Mouse (Mus musculus): ENCODE results near the gene Ptges3l.
"Not testable (repeated sequence)": the region's sequence is repeated elsewhere in the genome, so short reads cannot be mapped to it uniquely, and the experiment has no call there.

Gene Ptges3l

GRCm38 (mm10) chr11:101455627-101456026 lies 30.5 kb upstream of the Ptges3l start:
- DNase-seq = no peak

DNA sequence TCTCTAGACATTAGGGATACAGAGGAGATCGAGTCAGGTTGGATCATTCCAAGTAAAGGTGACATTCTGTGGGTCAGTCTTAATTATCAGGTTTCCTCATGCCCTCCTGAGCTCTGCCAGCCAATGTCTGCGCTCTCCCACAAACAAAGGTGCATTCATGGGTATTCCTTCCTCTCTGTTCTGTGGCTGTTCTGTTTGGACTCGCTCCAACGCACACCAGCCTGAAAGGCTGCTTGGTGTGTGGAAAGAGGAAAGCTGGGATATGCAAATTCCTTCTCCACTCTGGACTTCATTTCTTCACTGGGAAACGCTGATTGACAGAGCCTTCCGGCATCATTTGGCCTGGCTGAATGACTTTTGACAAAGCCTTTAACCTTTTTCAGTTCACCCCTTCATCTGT lies 29.6 kb upstream of the Ptges3l start:
- DNase-seq = no peak

DNA sequence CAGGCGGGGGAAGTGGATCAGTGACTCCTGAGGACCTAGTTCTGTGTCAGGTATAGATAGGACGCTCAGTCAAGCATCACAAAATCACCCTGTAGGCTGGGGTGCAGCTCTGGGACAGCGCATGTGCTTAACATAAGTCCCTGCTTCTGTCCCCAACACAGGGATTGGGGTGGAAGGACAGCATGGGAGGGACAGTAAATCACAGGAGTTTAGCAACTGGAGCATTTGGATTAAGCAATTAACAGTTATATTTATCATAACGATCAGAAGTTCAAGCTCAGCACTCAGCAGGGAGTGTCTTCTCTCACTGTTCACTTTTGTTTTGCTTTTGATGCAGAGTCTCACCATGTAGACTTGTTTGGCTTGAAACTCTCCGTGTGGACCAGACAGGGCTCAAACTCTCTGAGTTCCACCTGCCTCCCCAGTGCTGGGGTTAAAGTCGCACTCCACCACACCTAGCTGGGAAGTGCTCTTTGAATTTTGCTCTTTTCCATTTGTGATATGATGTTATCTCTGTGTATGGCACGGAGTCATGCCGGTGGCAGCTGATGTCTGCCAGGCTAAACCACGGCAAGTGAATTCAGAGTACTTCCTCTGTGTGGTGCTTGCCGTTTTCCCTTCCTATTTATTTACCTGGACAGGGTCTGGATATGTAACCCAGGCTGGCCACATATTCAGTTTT lies 27.1 kb upstream of the Ptges3l start:
- DNase-seq = no peak

DNA sequence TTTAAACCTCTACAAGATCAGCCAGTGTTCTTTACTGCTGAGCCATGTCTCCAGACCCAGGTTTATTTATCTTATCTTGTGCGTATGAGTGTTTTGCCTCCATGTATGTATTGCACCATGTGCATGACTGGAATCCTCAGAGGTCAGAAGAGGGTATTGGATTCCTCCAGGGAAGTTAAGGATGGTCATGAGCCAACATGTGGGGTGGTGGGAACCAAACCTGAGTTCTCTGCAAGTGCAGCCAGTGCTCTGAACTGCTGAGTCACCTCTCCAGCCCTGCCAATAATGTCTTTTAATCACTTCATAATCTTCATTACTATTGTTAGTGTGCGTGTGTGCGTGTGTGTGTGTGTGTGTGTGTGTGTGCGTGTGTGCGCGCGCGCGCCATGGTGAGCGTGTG lies 26.4 kb upstream of the Ptges3l start:
- DNase-seq = no peak

DNA sequence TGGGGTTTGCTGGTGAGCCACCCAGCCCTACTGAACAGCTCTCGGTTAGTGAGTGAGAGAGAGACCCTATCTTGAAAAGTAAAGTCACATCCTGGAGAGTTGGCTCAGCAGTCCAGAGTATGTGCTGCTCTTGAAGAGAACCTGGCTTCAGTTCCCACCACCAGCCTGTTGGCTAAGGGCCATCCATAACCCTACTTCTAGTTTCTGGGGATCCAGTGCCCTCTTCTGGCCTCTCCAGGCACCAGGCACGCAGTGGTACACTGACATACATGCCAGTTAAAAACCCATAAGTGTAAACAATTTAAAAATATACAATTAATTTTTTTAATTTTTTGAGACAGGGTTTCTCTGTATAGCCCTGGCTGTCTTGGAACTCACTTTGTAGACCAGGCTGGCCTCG lies 25.3 kb upstream of the Ptges3l start:
- DNase-seq = no peak

DNA sequence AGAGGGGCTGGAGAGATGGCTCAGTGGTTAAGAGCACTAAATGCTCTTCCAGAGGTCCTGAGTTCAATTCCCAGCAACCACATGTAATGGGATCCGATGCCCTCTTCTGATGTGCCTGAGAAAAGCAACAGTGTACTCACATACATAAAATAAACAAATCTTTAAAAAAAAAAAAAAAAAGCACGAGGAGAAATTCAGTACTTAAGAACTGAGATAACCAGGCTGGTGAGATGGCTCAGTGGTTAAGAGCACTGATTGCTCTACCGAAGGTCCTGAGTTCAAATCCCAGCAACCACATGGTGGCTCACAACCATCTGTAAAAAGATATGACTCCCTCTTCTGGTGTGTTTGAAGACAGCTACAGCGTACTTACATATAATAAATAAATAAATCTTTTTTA lies 24.5 kb upstream of the Ptges3l start:
- not testable (repeated sequence) for DNase-seq

DNA sequence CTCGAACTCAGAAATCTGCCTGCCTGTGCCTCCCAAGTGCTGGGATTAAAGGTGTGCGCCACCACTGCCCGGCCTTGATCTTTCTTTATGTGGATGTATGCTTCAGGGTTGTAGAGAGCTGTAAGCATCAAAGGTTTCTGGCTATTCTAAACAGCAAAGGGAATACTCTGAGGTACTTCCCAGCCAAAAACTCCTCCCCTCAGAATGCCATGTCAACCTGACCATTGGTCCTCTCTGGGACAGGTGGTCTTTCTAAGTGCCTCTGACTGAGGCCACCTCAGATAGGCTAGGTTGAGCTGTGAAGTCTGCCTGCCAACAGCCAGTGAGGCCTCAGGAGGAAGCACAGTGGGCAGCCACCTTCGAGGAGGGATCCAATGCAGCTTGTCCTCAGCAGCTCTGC lies 23.8 kb upstream of the Ptges3l start:
- no peak for DNase-seq

DNA sequence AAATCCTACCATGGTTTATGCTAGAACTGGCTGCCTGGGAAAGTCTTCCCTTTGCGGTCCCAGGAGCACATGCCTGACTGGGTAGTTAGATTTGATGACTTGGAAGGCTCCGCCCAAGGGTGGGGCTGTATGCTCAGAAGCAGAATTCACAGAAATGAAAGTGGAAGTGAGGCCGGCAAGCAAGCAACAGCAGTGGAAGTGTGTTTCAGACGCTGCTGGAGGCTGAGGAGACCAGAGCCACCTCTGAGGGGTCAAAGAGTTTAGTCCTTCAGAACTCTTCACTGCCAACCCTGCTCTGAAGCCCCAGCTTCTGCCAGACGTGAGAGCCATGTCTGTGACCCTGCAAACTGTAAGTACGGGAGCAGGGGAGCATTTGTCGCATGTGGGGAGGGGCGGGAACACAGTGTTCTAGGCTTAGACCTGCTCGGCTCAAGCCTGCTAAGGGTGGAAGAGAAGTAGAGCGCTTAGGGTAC lies 23.2 kb upstream of the Ptges3l start, which contains the start of gene Ifi35:
TSS of gene Ifi35 (plus strand) at position 134 of the 473 bp plus-strand sequence.
- peak; percentile 84 for DNase-seq

DNA sequence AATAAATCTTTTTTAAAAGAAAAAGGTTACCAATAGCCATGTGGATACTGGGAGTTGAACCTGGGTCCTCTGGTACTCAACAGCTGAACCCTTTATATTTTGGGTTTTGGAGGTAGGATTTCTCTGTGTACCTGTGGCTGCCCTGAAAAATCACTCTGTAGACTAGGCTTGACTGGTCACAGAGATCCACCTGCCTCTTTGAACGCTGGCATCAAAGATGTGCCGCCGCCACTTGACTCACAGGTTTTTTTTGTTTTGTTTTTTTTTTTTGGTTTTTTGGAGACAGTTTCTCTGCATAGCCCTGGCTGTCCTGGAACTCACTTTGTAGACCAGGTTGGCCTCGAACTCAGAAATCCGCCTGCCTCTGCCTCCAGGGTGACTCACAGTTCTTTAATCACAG lies 22.7 kb upstream of the Ptges3l start:
- no peak for DNase-seq

- DNase-seq = not testable (repeated sequence)
Observed at GRCm38 (mm10) chr11:101446860-101447259, 21.7 kb upstream of the Ptges3l start.

- DNase-seq = no peak
Observed at GRCm38 (mm10) chr11:101446319-101446718, 21.2 kb upstream of the Ptges3l start.

- no peak for DNase-seq
Observed at GRCm38 (mm10) chr11:101442760-101443159, 17.6 kb upstream of the Ptges3l start.

DNA sequence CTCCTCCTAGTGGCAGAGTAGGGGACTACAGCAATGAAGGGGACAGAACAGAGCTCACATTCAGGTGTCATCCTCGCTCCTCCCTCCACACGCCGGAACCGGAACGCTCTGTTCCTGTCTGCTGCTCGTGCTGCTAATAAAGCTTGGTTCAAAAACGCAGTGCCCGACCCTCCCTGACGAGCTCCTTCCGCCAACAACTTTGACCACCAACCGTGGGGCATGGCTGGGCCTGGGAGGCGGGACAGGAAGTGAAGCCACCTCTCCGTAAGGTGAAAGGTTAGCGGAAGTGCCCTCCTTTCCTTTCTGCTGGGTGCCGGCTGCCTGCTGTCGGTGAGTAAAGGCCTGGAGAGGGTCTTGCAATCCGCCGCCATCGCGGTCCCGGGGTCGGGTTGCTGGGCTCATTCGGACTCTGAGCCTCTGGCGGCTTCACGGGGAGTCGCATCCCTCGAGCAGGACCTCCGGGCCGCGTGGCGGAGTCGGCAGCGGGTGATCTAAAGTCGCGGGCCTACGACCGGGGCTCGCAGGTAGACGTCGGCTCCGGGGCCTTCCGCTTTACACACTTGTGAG lies 17.1 kb upstream of the Ptges3l start, which contains the start of gene Rpl27:
TSS of gene Rpl27 (plus strand) at position 172 of the 567 bp plus-strand sequence.
- DNase-seq = peak; percentile 98

- DNase-seq = not testable (repeated sequence)
Observed at GRCm38 (mm10) chr11:101441450-101442126, 16.5 kb upstream of the Ptges3l start.

DNA sequence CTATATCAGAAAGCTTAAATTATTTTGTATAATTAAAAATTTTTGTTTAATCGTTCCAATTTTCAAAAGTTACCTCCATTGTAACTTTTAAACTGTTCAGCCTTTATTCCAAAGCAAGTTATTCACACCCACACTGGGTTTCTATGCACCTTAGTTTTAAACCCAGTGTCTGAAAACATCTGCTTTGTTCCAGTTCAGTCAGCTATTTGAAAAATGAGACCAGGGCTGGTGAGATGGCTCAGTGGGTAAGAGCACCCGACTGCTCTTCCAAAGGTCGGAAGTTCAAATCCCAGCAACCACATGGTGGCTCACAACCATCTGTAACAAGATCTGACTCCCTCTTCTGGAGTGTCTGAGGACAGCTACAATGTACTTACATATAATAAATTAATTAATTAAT lies 12.9 kb upstream of the Ptges3l start:
- DNase-seq = not testable (repeated sequence)

GRCm38 (mm10) chr11:101436916-101437315 lies 11.8 kb upstream of the Ptges3l start:
- no peak for DNase-seq

DNA sequence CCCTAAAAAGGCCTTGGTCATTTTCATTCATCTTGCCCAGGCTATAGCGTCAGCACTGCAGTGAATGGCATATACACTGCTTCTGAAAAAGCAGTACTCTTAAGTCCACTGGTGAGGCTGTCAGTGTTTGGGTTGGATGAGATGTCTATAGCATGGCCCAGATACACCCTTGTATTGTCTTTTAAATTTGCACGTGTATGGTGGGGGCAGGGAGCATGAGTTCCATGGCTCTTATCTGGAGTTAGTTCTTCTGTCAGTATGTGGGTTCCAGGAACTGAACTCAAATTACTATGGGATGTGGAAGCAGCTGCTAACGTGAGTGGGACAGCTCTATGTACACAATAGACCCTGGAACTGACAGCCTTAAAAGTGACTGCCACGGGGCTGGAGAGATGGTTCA lies 10.7 kb upstream of the Ptges3l start:
- DNase-seq = no peak

DNA sequence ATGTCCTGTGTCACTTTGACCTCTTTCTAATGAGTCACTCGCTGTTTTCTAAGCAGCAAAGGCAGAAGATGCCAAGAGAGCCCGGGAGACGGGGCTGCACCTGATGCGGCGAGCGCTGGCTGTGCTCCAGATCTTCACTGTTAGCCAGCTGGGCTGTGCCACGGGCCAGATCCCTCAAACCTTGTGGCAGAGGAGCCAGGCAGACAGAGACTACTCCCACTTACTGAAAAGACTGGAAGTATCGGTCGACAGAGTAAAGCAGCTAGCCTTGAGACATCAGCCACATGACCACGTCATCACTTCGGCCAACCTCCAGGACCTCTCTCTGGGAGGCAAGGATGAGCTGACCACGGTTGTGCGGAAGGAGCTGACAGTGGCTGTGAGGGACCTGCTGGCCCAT lies 8.3 kb upstream of the Ptges3l start:
- no peak for DNase-seq

DNA sequence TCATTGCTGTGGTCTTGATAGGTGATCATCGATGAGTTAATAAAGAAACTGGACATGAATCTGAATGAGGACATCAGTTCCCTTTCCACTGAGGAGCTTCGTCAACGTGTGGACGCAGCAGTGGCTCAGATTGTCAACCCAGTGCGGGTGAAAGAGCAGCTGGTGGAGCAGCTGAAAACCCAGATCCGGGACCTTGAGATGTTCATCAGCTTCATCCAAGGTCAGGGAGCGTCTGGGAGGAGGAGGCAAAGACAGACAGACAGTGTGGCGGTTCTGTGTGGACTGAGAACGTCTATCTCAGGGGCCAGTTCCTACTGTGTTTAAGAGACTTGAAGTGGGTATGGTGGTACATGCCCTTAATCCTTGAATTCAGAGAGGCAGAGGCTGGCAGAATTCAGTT lies 6.2 kb upstream of the Ptges3l start:
- DNase-seq = no peak

- no peak for DNase-seq
Observed at GRCm38 (mm10) chr11:101426165-101426564, 1.0 kb upstream of the Ptges3l start.

GRCm38 (mm10) chr11:101424105-101424851 lies 855 bp downstream of the Ptges3l start, which contains the start of gene Gm27029:
Gene Gm27029, minus strand, starts transcription at chr11:101424796.
- DNase-seq = peak; percentile 24

DNA sequence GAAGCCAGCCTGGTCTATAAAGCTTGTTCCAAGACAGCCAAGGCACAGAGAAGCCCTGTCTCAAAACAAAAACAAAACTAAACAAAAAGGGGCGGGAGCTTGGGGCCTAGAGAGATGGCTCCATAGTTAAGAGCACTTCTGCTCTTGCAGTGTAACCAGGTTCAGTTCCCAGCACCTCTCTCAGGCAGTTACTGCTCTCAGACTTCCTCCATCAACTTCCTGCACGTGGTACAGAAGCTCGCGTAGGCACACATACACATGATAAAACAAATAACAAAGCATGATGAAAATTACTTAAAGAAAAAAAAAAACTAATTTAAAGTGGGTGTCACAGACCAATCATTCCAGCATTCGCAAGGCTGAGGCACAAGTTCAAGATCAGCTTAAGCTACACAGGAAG lies 5.0 kb downstream of the Ptges3l start:
- DNase-seq = no peak

GRCm38 (mm10) chr11:101419610-101420009 lies 5.5 kb downstream of the Ptges3l start:
- no peak for DNase-seq
